25 mouse cellular contexts compared by ENCODE assay signal in genomic region chr10:86325272-86325671, GRCm38 (mm10). TPM values are rescaled to one million over a fixed set of nuclear protein-coding genes. Genes with fewer than 3 reads are reported as not detected.
DNase-seq lines count a peak whose midpoint lies in the region; ATAC-seq and TF ChIP-seq lines count a peak whose summit lies in the region.
"Had no signal": no experiment of that assay in that cellular context is flagged by ENCODE, and none has a peak within 500 bp of the region (broad histone marks: within the 10 kb centered on the region; RNA-seq: fewer than 3 reads in every experiment).

No protein-coding gene starts in this region.

- TF ChIP-seq CTCF in gastrocnemius, adult 2 months (IDR thresholded peaks at IDR 0.05): no peak
- no peak for TF ChIP-seq CTCF in kidney, adult 2 months (conservative IDR thresholded peaks at IDR 0.05; ENCODE audit: insufficient read depth, insufficient read length, low read depth, low read length)
- TF ChIP-seq CTCF in lung, embryonic 14.5 days (IDR thresholded peaks at IDR 0.05; ENCODE audit: low read depth): no peak
- no peak for TF ChIP-seq CTCF in lung, adult 2 months (IDR thresholded peaks at IDR 0.05; ENCODE audit: insufficient read depth, low read length)

- H3K27me3 ChIP-seq in kidney, embryonic 14.5 days (ENCODE audit: control insufficient read depth, insufficient read depth, low read length): no peaks in the 10 kb centered on the region
- no peaks in the 10 kb centered on the region for H3K27me3 ChIP-seq in kidney, adult 2 months (replicated peaks; ENCODE audit: control insufficient read depth, insufficient read depth, low read length)
- H3K27me3 ChIP-seq in lung, embryonic 14.5 days (ENCODE audit: insufficient read depth, low read length): no peaks in the 10 kb centered on the region
- H3K27me3 ChIP-seq: embryonic facial prominence, embryonic 12.5 days; forebrain, embryonic 12.5 days; intestine, embryonic 15.5 days; limb, embryonic 15.5 days; liver, embryonic 15.5 days; midbrain, embryonic 12.5 days; neural tube, embryonic 15.5 days had no signal

- no peak for TF ChIP-seq POLR2A in kidney, adult 2 months (IDR thresholded peaks at IDR 0.05; ENCODE audit: low read depth, low read length)
- no peak for TF ChIP-seq POLR2A in lung, adult 2 months (IDR thresholded peaks at IDR 0.05; ENCODE audit: borderline replicate concordance, extremely low read depth, low read depth, low read length)

- H3K4me3 ChIP-seq in gastrocnemius, adult 2 months: no peak overlapping the region
- no peak overlapping the region for H3K4me3 ChIP-seq in kidney, embryonic 14.5 days (ENCODE audit: low read length)
- no peak overlapping the region for H3K4me3 ChIP-seq in kidney, adult 2 months (ENCODE audit: insufficient read depth, low read depth, low read length)
- H3K4me3 ChIP-seq in lung, embryonic 14.5 days (ENCODE audit: low read depth, low read length): no peak overlapping the region
- H3K4me3 ChIP-seq in lung, adult 2 months (replicated peaks; ENCODE audit: extremely low read depth, low read depth, low read length): no peak overlapping the region
- H3K4me3 ChIP-seq in brown adipose tissue, adult 24 weeks (ENCODE audit: insufficient read depth, low read depth, low read length): no peak overlapping the region
- H3K4me3 ChIP-seq: embryonic facial prominence, embryonic 12.5 days; forebrain, embryonic 12.5 days; hindbrain, embryonic 10.5 days; intestine, embryonic 15.5 days; limb, embryonic 15.5 days; liver, embryonic 15.5 days; midbrain, embryonic 12.5 days; neural tube, embryonic 15.5 days had no signal

- intact Hi-C loops in gastrocnemius, adult 2 months (cut with DNase I): no loop called here
- intact Hi-C loops in gastrocnemius, postnatal 36 days (cut with DNase I): no loop called here

- no peaks in the 10 kb centered on the region for H3K9me3 ChIP-seq in kidney, embryonic 14.5 days (ENCODE audit: control insufficient read depth, low read length)
- H3K9me3 ChIP-seq in lung, embryonic 14.5 days (ENCODE audit: low read depth, low read length): no peaks in the 10 kb centered on the region
- H3K9me3 ChIP-seq: embryonic facial prominence, embryonic 12.5 days; forebrain, embryonic 12.5 days; hindbrain, embryonic 10.5 days; intestine, embryonic 15.5 days; limb, embryonic 15.5 days; liver, embryonic 15.5 days; midbrain, embryonic 12.5 days; neural tube, embryonic 15.5 days had no signal

- peak overlapping the region; percentile 58 for H3K27ac ChIP-seq in gastrocnemius, adult 2 months
- H3K27ac ChIP-seq in kidney, embryonic 14.5 days (ENCODE audit: low read depth, low read length): no peak overlapping the region; the same call in none of the 2 replicates
- no peak overlapping the region for H3K27ac ChIP-seq in kidney, adult 2 months (ENCODE audit: insufficient read depth, low read depth, low read length)
- no peak overlapping the region for H3K27ac ChIP-seq in lung, embryonic 14.5 days (ENCODE audit: low read depth)
- peak overlapping the region; percentile 77 for H3K27ac ChIP-seq in brown adipose tissue, adult 24 weeks (replicated peaks; ENCODE audit: low read depth, low read length)
- H3K27ac ChIP-seq: embryonic facial prominence, embryonic 12.5 days; forebrain, embryonic 12.5 days; hindbrain, embryonic 10.5 days; intestine, embryonic 15.5 days; limb, embryonic 15.5 days; liver, embryonic 15.5 days; midbrain, embryonic 12.5 days; neural tube, embryonic 15.5 days had no signal

- 26% methylated on average over 6 of the region's 6 CpGs for WGBS in kidney, embryonic 14.5 days
- WGBS in kidney, adult 2 months: 20% methylated on average over 6 of the region's 6 CpGs
- 34% methylated on average over 6 of the region's 6 CpGs for WGBS in lung, embryonic 14.5 days
- 41% methylated on average over 6 of the region's 6 CpGs for WGBS in lung, adult 2 months

- 0 out of 2 replicates have a peak, but pooled peaks cover 5% of the 10 kb centered on the region for H3K4me1 ChIP-seq in kidney, embryonic 14.5 days (ENCODE audit: control insufficient read depth, insufficient read depth, low read length)
- peaks cover 55% of the 10 kb centered on the region for H3K4me1 ChIP-seq in kidney, adult 2 months (ENCODE audit: control insufficient read depth, insufficient read depth, low read length)
- H3K4me1 ChIP-seq in lung, embryonic 14.5 days (ENCODE audit: insufficient read depth): no peaks in the 10 kb centered on the region
- peaks cover 12% of the 10 kb centered on the region for H3K4me1 ChIP-seq in lung, adult 2 months (ENCODE audit: control insufficient read depth, insufficient read depth, low read length)
- H3K4me1 ChIP-seq in brown adipose tissue, adult 24 weeks (ENCODE audit: control insufficient read depth, insufficient read depth, insufficient read length, low read length): peaks cover 44% of the 10 kb centered on the region
- H3K4me1 ChIP-seq: forebrain, embryonic 12.5 days; intestine, embryonic 15.5 days had no signal

- no peak for DNase-seq in gastrocnemius, adult 2 months
- DNase-seq in gastrocnemius, postnatal 36 days: no peak
- DNase-seq in kidney, adult 2 months: no peak
- peak; percentile 32 for DNase-seq in lung, embryonic 14.5 days
- DNase-seq in lung, adult 2 months: no peak
- DNase-seq: adrenal gland, postnatal 10 days; cerebellum, adult 2 months; cerebellum, postnatal 25 days; kidney, postnatal 36 days; right cerebral cortex, adult 18-20 months; right cerebral cortex, postnatal 4 days; thymus, adult 18-20 months; thymus, postnatal 36 days had no signal

- no peaks in the 10 kb centered on the region for H3K36me3 ChIP-seq in kidney, embryonic 14.5 days (ENCODE audit: control insufficient read depth, insufficient read depth, low read length)
- H3K36me3 ChIP-seq in kidney, adult 2 months (ENCODE audit: control insufficient read depth, insufficient read depth, low read length): peaks cover 24% of the 10 kb centered on the region
- no peaks in the 10 kb centered on the region for H3K36me3 ChIP-seq in lung, embryonic 14.5 days (ENCODE audit: insufficient read depth)
- H3K36me3 ChIP-seq: embryonic facial prominence, embryonic 12.5 days; forebrain, embryonic 12.5 days; intestine, embryonic 15.5 days; liver, embryonic 15.5 days; midbrain, embryonic 12.5 days; neural tube, embryonic 15.5 days had no signal

- H3K9ac ChIP-seq in kidney, embryonic 14.5 days (ENCODE audit: low read depth, low read length): no peak overlapping the region
- no peak overlapping the region for H3K9ac ChIP-seq in lung, embryonic 14.5 days
- H3K9ac ChIP-seq: embryonic facial prominence, embryonic 12.5 days; forebrain, embryonic 12.5 days; intestine, embryonic 15.5 days; limb, embryonic 15.5 days; liver, embryonic 15.5 days; midbrain, embryonic 12.5 days; neural tube, embryonic 15.5 days had no signal

- ATAC-seq in kidney, embryonic 14.5 days (ENCODE audit: low FRiP score, low TSS enrichment): 0 out of 2 replicates have a peak, but pooled peaks have one; percentile 47
- no peak; the same call in 1 of the 2 replicates for ATAC-seq in lung, embryonic 14.5 days (ENCODE audit: insufficient read depth)
- ATAC-seq: activated CD4-positive, CD25-positive, alpha-beta regulatory T cell, adult 4 months; hindbrain, embryonic 16.5 days; intestine, embryonic 15.5 days had no signal

- H3K4me2 ChIP-seq in kidney, embryonic 14.5 days (replicated peaks; ENCODE audit: low read depth, low read length): no peak overlapping the region
- H3K4me2 ChIP-seq in lung, embryonic 14.5 days: no peak overlapping the region
- H3K4me2 ChIP-seq: embryonic facial prominence, embryonic 12.5 days; forebrain, embryonic 12.5 days; intestine, embryonic 15.5 days; limb, embryonic 15.5 days; liver, embryonic 15.5 days; midbrain, embryonic 12.5 days; neural tube, embryonic 15.5 days had no signal

RNA-seq across cellular contexts. Expression of gene Timp3, which starts 25.1 kb away (rescaled TPM):
- 10 to 100 TPM; 71.5 to 81.6 TPM for total RNA-seq in gastrocnemius, adult 2 months (2021)
- total RNA-seq in gastrocnemius, postnatal 36 days (2021): 10 to 100 TPM; 51.7 to 59.6 TPM
- 31.9 and 60.1 TPM in 2 replicates for polyA plus RNA-seq in kidney, embryonic 14.5 days (2014; fragmentation: Nextera tagmentation; extraction: Ambion mirVana)
- 609 and 859 TPM in 2 replicates for polyA plus RNA-seq in kidney, adult 2 months (2012; rRNA removed)
- 42.6 and 44.1 TPM in 2 replicates for polyA plus RNA-seq in lung, embryonic 14.5 days (2014; fragmentation: Nextera tagmentation; extraction: Ambion mirVana)
- polyA plus RNA-seq in lung, adult 2 months (2012; rRNA removed): 259 and 473 TPM in 2 replicates
- polyA plus RNA-seq in brown adipose tissue, adult 24 weeks (2012; ENCODE audit: insufficient read depth, insufficient read length, missing spikeins): 63.4 and 130 TPM in 2 replicates
- polyA plus RNA-seq: activated CD4-positive, CD25-positive, alpha-beta regulatory T cell, adult 4 months had no signal

Comparison
In these comparisons a context has a peak if more than half of its experiments do, and no peak if none do; other contexts are left out.
1. H3K27ac ChIP-seq: peak in gastrocnemius, adult 2 months (single experiment) and brown adipose tissue, adult 24 weeks (single experiment); none in kidney, embryonic 14.5 days (single experiment), kidney, adult 2 months (single experiment) and lung, embryonic 14.5 days (single experiment).